Mouse (Mus musculus) heart, postnatal 0 days (tissue): ENCODE data around the gene Rph3a.
"Not testable (repeated sequence)": the region's sequence is repeated elsewhere in the genome, so short reads cannot be mapped to it uniquely, and the experiment has no call there.

ENCODE experiments used
- CTCF ChIP-seq: IDR thresholded peaks from 2 replicates; pipeline ENCODE4 v1.5.1; 2016; ENCODE audit warnings: antibody characterized with exemption, control low read depth, low read depth
- EP300 ChIP-seq: IDR thresholded peaks from 2 replicates; pipeline ENCODE4 v1.6.1; 2016; ENCODE audit warnings: antibody characterized with exemption, low read depth

DNA sequence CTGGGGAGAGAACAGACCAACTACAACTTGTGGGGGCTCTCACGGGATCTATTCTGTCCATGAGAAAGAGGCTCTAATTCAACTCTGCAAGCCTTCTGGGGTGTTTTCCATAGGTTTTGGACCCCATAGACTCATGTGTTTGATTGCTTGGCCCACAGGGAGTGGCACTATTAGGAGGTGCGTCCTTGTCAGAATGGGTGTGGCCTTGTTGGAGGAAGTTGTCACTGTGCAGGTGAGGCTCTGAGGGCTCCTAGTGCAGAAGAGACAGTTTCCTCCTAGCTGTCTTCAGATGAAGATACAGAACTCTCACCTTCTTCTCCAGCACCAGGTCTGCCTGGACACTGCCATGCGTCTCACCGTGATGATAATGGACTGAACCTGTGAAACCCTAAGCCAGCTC is 85.4 kb downstream of the Rph3a start:
- not testable (repeated sequence) for TF ChIP-seq CTCF, EP300
